ENCODE assay signal across 8 mouse cellular contexts in genomic region chr6:115674316-115674715, GRCm38 (mm10). TPM values are rescaled to one million over a fixed set of nuclear protein-coding genes. Genes with fewer than 3 reads are reported as not detected.
DNase-seq lines count a peak whose midpoint lies in the region; ATAC-seq and TF ChIP-seq lines count a peak whose summit lies in the region.

No protein-coding gene starts in this region.

- dilution Hi-C loops in CH12.LX (cut with MboI; ENCODE audit: extremely low pct_ligation_motif_present, extremely low pct_unique_long_range_greater_than_20kb, low sequenced_read_pairs), result no loop called here

- H3K27me3 ChIP-seq in heart, embryonic 12.5 days (replicated peaks), result no peaks in the 10 kb centered on the region
- H3K27me3 ChIP-seq in CH12.LX (replicated peaks), result no peaks in the 10 kb centered on the region
- H3K27me3 ChIP-seq in forebrain, embryonic 13.5 days, result no peaks in the 10 kb centered on the region
- H3K27me3 ChIP-seq in liver, embryonic 14.5 days (ENCODE audit: control insufficient read depth, insufficient read depth, low read length), result no peaks in the 10 kb centered on the region

- H3K9ac ChIP-seq in heart, embryonic 12.5 days, result peak overlapping the region; percentile 98
- peak overlapping the region; percentile 95 for H3K9ac ChIP-seq in CH12.LX (ENCODE audit: insufficient read depth, low read depth)
- peak overlapping the region; percentile 98 for H3K9ac ChIP-seq in forebrain, embryonic 13.5 days
- H3K9ac ChIP-seq in liver, embryonic 14.5 days (replicated peaks), result peak overlapping the region; percentile 94; the same call in 1 of the 2 replicates

- no peak for DNase-seq in heart, adult 9 months (ENCODE audit: low spot score in 2 of 2)
- DNase-seq in CH12.LX (ENCODE audit: extremely low read depth), result no peak
- DNase-seq in liver, embryonic 14.5 days (ENCODE audit: low read depth in 3 of 3, low spot score in 3 of 3), result no peak
- no peak for DNase-seq in thymus, adult 18-20 months
- DNase-seq in layer of hippocampus, adult 11-12 months (ENCODE audit: low spot score), result no peak

- H3K4me3 ChIP-seq in heart, embryonic 12.5 days, result peak overlapping the region; percentile 83
- peak overlapping the region; percentile 88 to 99 (median 90) for H3K4me3 ChIP-seq in CH12.LX (replicated peaks in 1 of 3; ENCODE audit: low read depth in 2 of 3, low read length in 2 of 3, poor library complexity in 1 of 3)
- peak overlapping the region; percentile 97 for H3K4me3 ChIP-seq in forebrain, embryonic 13.5 days
- H3K4me3 ChIP-seq in liver, embryonic 14.5 days (ENCODE audit: insufficient read depth in 1 of 2, low read depth in 2 of 2, low read length in 2 of 2), result peak overlapping the region; percentile 7 to 89; a peak in 3 of 4 replicates

- peaks cover 57% of the 10 kb centered on the region for H3K79me2 ChIP-seq in CH12.LX (replicated peaks; ENCODE audit: control insufficient read depth, extremely low read depth, insufficient read depth, poor library complexity, severe bottlenecking)

- no peaks in the 10 kb centered on the region for H3K9me3 ChIP-seq in heart, embryonic 12.5 days (replicated peaks)
- no peaks in the 10 kb centered on the region for H3K9me3 ChIP-seq in CH12.LX (replicated peaks; ENCODE audit: low read length)
- no peaks in the 10 kb centered on the region for H3K9me3 ChIP-seq in forebrain, embryonic 13.5 days (replicated peaks)
- H3K9me3 ChIP-seq in liver, embryonic 14.5 days (ENCODE audit: control insufficient read depth, low read length), result no peaks in the 10 kb centered on the region

- no peak for TF ChIP-seq POLR2A in CH12.LX (IDR thresholded peaks at IDR 0.05; ENCODE audit: low read depth, low read length)

- TF ChIP-seq CTCF in CH12.LX (conservative IDR thresholded peaks at IDR 0.05 in 1 of 2, IDR thresholded peaks at IDR 0.05 in 1 of 2; ENCODE audit: low read depth in 2 of 2, low read length in 2 of 2), result no peak
- TF ChIP-seq CTCF in liver, embryonic 14.5 days (IDR thresholded peaks at IDR 0.05; ENCODE audit: low read depth), result no peak

- 7% methylated on average over 2 of the region's 2 CpGs for WGBS in heart, embryonic 12.5 days
- WGBS in forebrain, embryonic 13.5 days, result 26% methylated on average over 2 of the region's 2 CpGs
- 3% methylated on average over 2 of the region's 2 CpGs for WGBS in liver, embryonic 14.5 days (ENCODE audit: insufficient replicate concordance)

- peaks cover 24% of the 10 kb centered on the region for H3K4me1 ChIP-seq in heart, embryonic 12.5 days (replicated peaks)
- H3K4me1 ChIP-seq in CH12.LX (ENCODE audit: control insufficient read depth in 1 of 2, insufficient read depth in 2 of 2), result peaks cover 0 to 40% of the 10 kb centered on the region in 2 experiments; a peak in 3 of 4 replicates
- peaks cover 31% of the 10 kb centered on the region for H3K4me1 ChIP-seq in forebrain, embryonic 13.5 days
- H3K4me1 ChIP-seq in liver, embryonic 14.5 days (replicated peaks; ENCODE audit: control insufficient read depth in 2 of 2, insufficient read depth in 2 of 2, low read length in 1 of 2), result peaks cover 20 to 26% of the 10 kb centered on the region in 2 experiments

- TF ChIP-seq RAD21 in CH12.LX (IDR thresholded peaks at IDR 0.05; ENCODE audit: low read depth, low read length), result no peak

- TF ChIP-seq EP300 in CH12.LX (IDR thresholded peaks at IDR 0.05; ENCODE audit: low read length), result no peak
- TF ChIP-seq EP300 in liver, embryonic 14.5 days (IDR thresholded peaks at IDR 0.05; ENCODE audit: low read depth), result no peak

- ATAC-seq in heart, embryonic 12.5 days (ENCODE audit: insufficient number of reproducible peaks, low FRiP score), result no peak
- ATAC-seq in forebrain, embryonic 13.5 days, result no peak
- ATAC-seq in liver, embryonic 14.5 days (ENCODE audit: insufficient read depth), result no peak
- no peak for ATAC-seq in inflammation-experienced regulatory T-cells, adult 6 months

- H3K36me3 ChIP-seq in heart, embryonic 12.5 days, result no peaks in the 10 kb centered on the region; the same call in 1 of the 2 replicates
- peaks cover 0 to 15% of the 10 kb centered on the region in 2 experiments for H3K36me3 ChIP-seq in CH12.LX (replicated peaks in 1 of 2; ENCODE audit: control insufficient read depth in 1 of 2, insufficient read depth in 1 of 2, low read length in 1 of 2)
- H3K36me3 ChIP-seq in forebrain, embryonic 13.5 days (ENCODE audit: poor library complexity, severe bottlenecking), result no peaks in the 10 kb centered on the region
- H3K36me3 ChIP-seq in liver, embryonic 14.5 days (replicated peaks; ENCODE audit: control insufficient read depth, insufficient read depth, low read depth), result no peaks in the 10 kb centered on the region

- H3K27ac ChIP-seq in heart, embryonic 12.5 days (ENCODE audit: poor library complexity, severe bottlenecking), result peak overlapping the region; percentile 66; the same call in 1 of the 2 replicates
- no peak overlapping the region for H3K27ac ChIP-seq in CH12.LX (ENCODE audit: insufficient read depth, low read depth)
- H3K27ac ChIP-seq in forebrain, embryonic 13.5 days, result no peak overlapping the region
- H3K27ac ChIP-seq in liver, embryonic 14.5 days, result no peak overlapping the region

- in situ Hi-C loops in CH12.LX (cut with MboI; ENCODE audit: low pct_ligation_motif_present, low pct_unique_long_range_greater_than_20kb, low sequenced_read_pairs), result no loop called here

- peak overlapping the region; percentile 81 for H3K4me2 ChIP-seq in heart, embryonic 12.5 days
- peak overlapping the region; percentile 99 for H3K4me2 ChIP-seq in CH12.LX (ENCODE audit: insufficient read depth, low read depth, poor library complexity, severe bottlenecking)
- H3K4me2 ChIP-seq in forebrain, embryonic 13.5 days, result peak overlapping the region; percentile 68
- H3K4me2 ChIP-seq in liver, embryonic 14.5 days (ENCODE audit: low read depth), result peak overlapping the region; percentile 94

TF ChIP-seq in CH12.LX, 34 proteins besides CTCF, POLR2A, EP300 and RAD21:
- TF ChIP-seq E2F4 (IDR thresholded peaks at IDR 0.05; ENCODE audit: insufficient replicate concordance, low read depth, low read length), result no peak
- TF ChIP-seq MAZ (IDR thresholded peaks at IDR 0.05; ENCODE audit: low read depth, low read length), result no peak
- no peak for TF ChIP-seq ETS1 (conservative IDR thresholded peaks at IDR 0.05; ENCODE audit: low read depth, low read length)
- TF ChIP-seq CHD1 (IDR thresholded peaks at IDR 0.05; ENCODE audit: low read depth, low read length), result no peak
- no peak for TF ChIP-seq SMC3 (IDR thresholded peaks at IDR 0.05; ENCODE audit: low read depth, low read length)
- TF ChIP-seq ZNF384 (IDR thresholded peaks at IDR 0.05; ENCODE audit: low read depth, low read length), result no peak
- no peak for TF ChIP-seq NELFE (IDR thresholded peaks at IDR 0.05; ENCODE audit: low read depth, low read length)
- TF ChIP-seq JUN (IDR thresholded peaks at IDR 0.05; ENCODE audit: insufficient read depth, low read depth, low read length), result no peak
- TF ChIP-seq POLR2AphosphoS2 (IDR thresholded peaks at IDR 0.05; ENCODE audit: low read depth, low read length), result no peak
- TF ChIP-seq TCF12 (IDR thresholded peaks at IDR 0.05; ENCODE audit: low read depth, low read length), result no peak
- no peak for TF ChIP-seq USF2 (conservative IDR thresholded peaks at IDR 0.05; ENCODE audit: low read depth, low read length)

RNA-seq across cellular contexts. Expression of gene Raf1, which starts 2.1 kb away (rescaled TPM):
- polyA plus RNA-seq in heart, embryonic 12.5 days (2016; fragmentation: Nextera tagmentation; extraction: Ambion mirVana), result 109 TPM in 2 replicates
- total RNA-seq in CH12.LX (2012; rRNA removed), result 59.8 and 61.7 TPM in 2 replicates
- 76.8 and 79.2 TPM in 2 replicates for total RNA-seq in CH12.LX (2014; rRNA removed)
- 53.5 and 63.2 TPM in 2 replicates for polyA plus RNA-seq in CH12.LX (2012; ENCODE audit: insufficient read length, low read depth)
- 137 and 156 TPM in 2 replicates for polyA plus RNA-seq in forebrain, embryonic 13.5 days (2015; fragmentation: Nextera tagmentation; extraction: Ambion mirVana)
- polyA plus RNA-seq in liver, embryonic 14.5 days (2012; rRNA removed), result 36.5 and 41.5 TPM in 2 replicates
- polyA plus RNA-seq in liver, embryonic 14.5 days (2014; fragmentation: Nextera tagmentation; extraction: Ambion mirVana), result 37.9 and 38.9 TPM in 2 replicates
- polyA plus RNA-seq in inflammation-experienced regulatory T-cells, adult 6 months (2017; shearing (Covaris generic)), result 10 to 100 TPM; 52.6 to 72.0 (median 66.5) TPM
